Mouse (Mus musculus) right cerebral cortex, postnatal 36 days (tissue): ENCODE results near the gene Trip10.

Source experiments
- DNase-seq, 2 experiments: peaks; one replicate each; pipeline ENCODE4 v3.0.0; 2022; ENCODE audit warnings: low spot score in 2 of 2, mixed read lengths in 1 of 2

The Trip10 gene

DNA sequence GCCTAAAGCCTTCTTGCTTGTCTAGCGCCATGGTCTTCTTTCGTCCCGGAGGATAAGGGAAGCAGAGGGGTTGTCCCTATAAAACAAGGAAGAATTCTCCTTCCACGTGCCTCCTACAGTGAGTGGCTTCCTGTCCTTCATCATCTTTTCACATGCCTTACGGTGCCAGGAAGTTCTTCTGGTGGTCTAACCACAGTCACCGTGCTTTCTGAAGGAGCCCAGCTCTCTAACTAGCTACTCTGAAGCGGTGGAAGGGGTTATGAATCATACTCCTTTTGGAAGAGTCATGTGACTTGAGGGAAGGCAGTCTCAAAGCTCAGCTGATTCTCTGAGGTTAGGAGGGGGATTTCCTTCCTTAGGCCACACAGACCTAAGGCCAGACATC, 41.4 kb downstream of the Trip10 start:
- DNase-seq: no peak

GRCm38 (mm10) chr17:57292302-57292701, 43.0 kb downstream of the Trip10 start:
- DNase-seq: no peak

- no peak for DNase-seq
Observed at GRCm38 (mm10) chr17:57292968-57293367, 43.7 kb downstream of the Trip10 start.

- no peak for DNase-seq
Observed at GRCm38 (mm10) chr17:57295935-57296334, 46.7 kb downstream of the Trip10 start.

- no peak for DNase-seq
Observed at GRCm38 (mm10) chr17:57297040-57297439, 47.8 kb downstream of the Trip10 start.

DNA sequence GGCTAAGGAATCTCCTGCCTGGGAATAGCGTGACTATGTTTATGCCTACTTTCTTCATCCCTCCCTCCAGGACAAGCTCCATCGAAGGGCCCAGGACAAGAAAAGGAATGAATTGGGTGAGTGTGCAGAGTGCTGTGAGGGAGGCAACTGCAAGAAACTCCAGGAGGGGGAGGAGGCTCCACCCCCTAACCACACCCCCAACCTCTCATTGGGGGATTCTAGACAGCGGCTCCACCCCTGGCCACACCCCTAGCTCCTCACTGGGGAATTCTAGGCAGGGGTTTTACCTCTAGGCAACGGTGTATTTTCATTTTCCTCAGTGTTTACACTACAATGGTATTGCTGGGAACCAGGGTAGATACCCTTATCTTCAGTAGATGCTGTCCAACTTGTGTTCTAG, 56.3 kb downstream of the Trip10 start:
- DNase-seq: no peak

GRCm38 (mm10) chr17:57307074-57307473, 57.8 kb downstream of the Trip10 start:
- no peak for DNase-seq

DNA sequence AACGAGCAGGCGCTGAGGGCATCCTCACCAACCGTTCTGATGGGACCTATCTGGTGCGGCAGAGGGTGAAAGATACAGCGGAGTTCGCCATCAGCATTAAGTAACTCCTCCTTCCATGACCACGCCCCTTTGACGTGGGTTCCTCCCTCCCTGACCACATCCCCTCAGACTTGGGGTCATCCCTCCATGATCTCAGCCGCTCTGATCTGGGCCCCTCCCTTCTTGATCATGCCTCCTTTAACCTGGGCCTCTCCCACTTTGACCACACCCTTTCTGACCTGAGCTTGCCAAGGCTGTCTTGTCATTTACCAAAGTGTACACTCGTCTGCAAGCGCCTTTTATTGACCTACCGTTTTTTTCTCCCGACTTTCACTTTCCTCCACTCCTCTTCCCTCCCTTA, 62.5 kb downstream of the Trip10 start:
- DNase-seq: no peak
